Mouse (Mus musculus) forebrain, embryonic 14.5 days (tissue): Measurements from ENCODE around the gene Scrg1. TPM values are rescaled to one million over a fixed set of nuclear protein-coding genes. Genes with fewer than 3 reads are reported as not detected.
"Not testable (repeated sequence)": the region's sequence is repeated elsewhere in the genome, so short reads cannot be mapped to it uniquely, and the experiment has no call there.

ENCODE experiments used
- ATAC-seq: fragments of 200-750 bp; cut with Nextera tagmentation; 2 replicates; pipeline ENCODE4 v1.8.0; 2017; ENCODE audit warnings: mild to moderate bottlenecking, moderate library complexity
- DNase-seq: peaks from one replicate; pipeline ENCODE4 v3.0.0-alpha.2; 2015; ENCODE audit warnings: low spot score
- H3K27ac ChIP-seq: fragments of 300-500 bp; sonication (generic); 2 replicates; pipeline ENCODE4 v1.5.1; 2014; ENCODE audit warnings: low read depth, mild to moderate bottlenecking, control low read depth, low read length, moderate library complexity
- H3K27me3 ChIP-seq: fragments of 300-500 bp; sonication (generic); replicated peaks from 2 replicates; pipeline ENCODE4 v1.6.1; 2014; ENCODE audit warnings: low read length, control low read depth, mixed read lengths; ENCODE audit not compliant: control insufficient read depth, insufficient read depth
- H3K36me3 ChIP-seq: fragments of 300-500 bp; sonication (generic); 2 replicates; pipeline ENCODE4 v1.6.1; 2014; ENCODE audit warnings: low read length, control low read depth; ENCODE audit not compliant: control insufficient read depth, insufficient read depth
- H3K4me1 ChIP-seq: fragments of 300-500 bp; sonication (generic); 2 replicates; pipeline ENCODE4 v1.6.1; 2014; ENCODE audit warnings: antibody characterized with exemption, low read length, control low read depth; ENCODE audit not compliant: control insufficient read depth, insufficient read depth
- H3K4me2 ChIP-seq: fragments of 300-500 bp; sonication (generic); 2 replicates; pipeline ENCODE4 v1.6.1; 2014; ENCODE audit warnings: mild to moderate bottlenecking, control low read depth, low read length
- H3K4me3 ChIP-seq: fragments of 300-500 bp; sonication (generic); 2 replicates; pipeline ENCODE4 v1.5.1; 2014; ENCODE audit warnings: low read depth, low read length, control low read depth
- H3K9ac ChIP-seq: fragments of 300-500 bp; sonication (generic); 2 replicates; pipeline ENCODE4 v1.6.1; 2014; ENCODE audit warnings: mild to moderate bottlenecking, low read length, control low read depth, moderate library complexity
- H3K9me3 ChIP-seq: fragments of 300-500 bp; sonication (generic); replicated peaks from 2 replicates; pipeline ENCODE4 v1.6.1; 2016; ENCODE audit warnings: low read length, control low read depth, mixed read lengths; ENCODE audit not compliant: control insufficient read depth
- WGBS: fragments of 180-500 bp; shearing (Covaris S2); extraction: QIAGEN DNeasy Blood & Tissue Kit; methylation state at CpG from one replicate; pipeline ENCODE4 v1.1.7; 2014; 5-methylcytosine and 5-hydroxymethylcytosine counted together
- polyA plus RNA-seq: library from polyadenylated mRNA; unstranded; fragments of >200 nt; fragmentation: Nextera tagmentation; extraction: Ambion mirVana; gene quantifications from 2 replicates; pipeline ENCODE4 v1.2.1, GENCODE M21; 2014

The Scrg1 gene
- polyA plus RNA-seq, 1 experiment from 2014 or later: 6.9 TPM

GRCm38 (mm10) chr8:57507556-57508063 is 51.9 kb downstream of the Scrg1 start:
- ATAC-seq: no peak
- Histone ChIP-seq H3K36me3 (no peaks in the 10 kb centered on the region), H3K4me1 (no peaks in the 10 kb centered on the region), H3K4me3 (no peak overlapping the region), H3K27ac (no peak overlapping the region), H3K27me3 (no peaks in the 10 kb centered on the region), H3K9me3 (no peaks in the 10 kb centered on the region), H3K9ac (no peak overlapping the region), H3K4me2 (no peak overlapping the region)
- no peak for DNase-seq
- WGBS: 80% methylated on average over 4 of the region's 4 CpGs

GRCm38 (mm10) chr8:57508657-57509056 is 52.9 kb downstream of the Scrg1 start:
- 92% methylated on average over 4 of the region's 4 CpGs for WGBS
- no peak for ATAC-seq
- H3K4me1 ChIP-seq: no peaks in the 10 kb centered on the region

GRCm38 (mm10) chr8:57510791-57511315 is 55.1 kb downstream of the Scrg1 start:
- Histone ChIP-seq H3K27ac (peak overlapping the region; percentile 80), H3K4me1 (no peaks in the 10 kb centered on the region), H3K4me2 (peak overlapping the region; percentile 96), H3K9ac (peak overlapping the region; percentile 78), H3K9me3 (no peaks in the 10 kb centered on the region), H3K36me3 (peaks cover 14% of the 10 kb centered on the region; the same call in 1 of the 2 replicates), H3K27me3 (no peaks in the 10 kb centered on the region), H3K4me3 (peak overlapping the region; percentile 86)
- no peak for DNase-seq
- 1% methylated on average over 31 of the region's 31 CpGs for WGBS
- no peak for ATAC-seq

More at GRCm38 (mm10) chr8:57508657-57509056, 52.9 kb downstream of the Scrg1 start:
- Histone ChIP-seq H3K4me3 (no peak overlapping the region), H3K9me3 (no peaks in the 10 kb centered on the region), H3K36me3 (peaks cover 5% of the 10 kb centered on the region; the same call in 1 of the 2 replicates), H3K4me2 (no peak overlapping the region), H3K9ac (no peak overlapping the region), H3K27me3 (no peaks in the 10 kb centered on the region), H3K27ac (no peak overlapping the region)
- no peak for DNase-seq

- Histone ChIP-seq H3K4me1 (no peaks in the 10 kb centered on the region), H3K27me3 (no peaks in the 10 kb centered on the region), H3K36me3 (peaks cover 20% of the 10 kb centered on the region; the same call in 1 of the 2 replicates), H3K4me2 (peak within 1 kb of the TSS; percentile 96), H3K27ac (peak within 1 kb of the TSS; percentile 98), H3K9ac (peak within 1 kb of the TSS; percentile 99), H3K4me3 (peak within 1 kb of the TSS; percentile 86), H3K9me3 (no peaks in the 10 kb centered on the region)
- DNase-seq (peak; percentile 100), ATAC-seq (peak; percentile 100)
- under 1% methylated on average over 63 of the region's 63 CpGs for WGBS
These were observed 55.8 kb downstream of the Scrg1 start, which contains the start of gene Hmgb2 for GRCm38 (mm10) chr8:57511316-57512118. TSS of gene Hmgb2 (plus strand) at chr8:57511907.

- ATAC-seq: peak; percentile 47
- WGBS: under 1% methylated on average over 49 of the region's 96 CpGs
These were observed 56.7 kb downstream of the Scrg1 start for GRCm38 (mm10) chr8:57512141-57513056.

GRCm38 (mm10) chr8:57513178-57513661 is 57.5 kb downstream of the Scrg1 start:
- WGBS: 13% methylated on average over 10 of the region's 10 CpGs
- Histone ChIP-seq H3K4me2 (peak overlapping the region; percentile 96), H3K27ac (0 out of 2 replicates have a peak overlapping the region, but pooled peaks have one; percentile 98), H3K9ac (peak overlapping the region; percentile 99), H3K4me3 (peak overlapping the region; percentile 86), H3K36me3 (peaks cover 28% of the 10 kb centered on the region; the same call in 1 of the 2 replicates)
- not testable (repeated sequence) for H3K9me3 ChIP-seq, H3K4me1 ChIP-seq, DNase-seq, H3K27me3 ChIP-seq, ATAC-seq

More at GRCm38 (mm10) chr8:57512141-57513056, 56.7 kb downstream of the Scrg1 start:
- Histone ChIP-seq H3K4me1 (no peaks in the 10 kb centered on the region), H3K9ac (peak overlapping the region; percentile 99), H3K4me3 (peak overlapping the region; percentile 86), H3K4me2 (peak overlapping the region; percentile 96), H3K27ac (peak overlapping the region; percentile 98), H3K36me3 (peaks cover 23% of the 10 kb centered on the region; the same call in 1 of the 2 replicates), H3K27me3 (no peaks in the 10 kb centered on the region), H3K9me3 (no peaks in the 10 kb centered on the region)
- peak; percentile 54 for DNase-seq

- not testable (repeated sequence) for ATAC-seq, H3K9ac ChIP-seq, H3K9me3 ChIP-seq, H3K27ac ChIP-seq, H3K4me3 ChIP-seq, H3K27me3 ChIP-seq, DNase-seq, H3K4me2 ChIP-seq, H3K4me1 ChIP-seq
- peaks cover 28% of the 10 kb centered on the region; the same call in 1 of the 2 replicates for H3K36me3 ChIP-seq
- 94% methylated on average over 4 of the region's 5 CpGs for WGBS
These were observed 61.0 kb downstream of the Scrg1 start for GRCm38 (mm10) chr8:57516685-57517084.

- Histone ChIP-seq H3K27ac (no peak overlapping the region), H3K36me3 (peaks cover 28% of the 10 kb centered on the region; the same call in 1 of the 2 replicates), H3K9ac (no peak overlapping the region), H3K4me3 (no peak overlapping the region), H3K9me3 (no peaks in the 10 kb centered on the region), H3K27me3 (no peaks in the 10 kb centered on the region), H3K4me1 (no peaks in the 10 kb centered on the region), H3K4me2 (no peak overlapping the region)
- 88% methylated on average over 3 of the region's 3 CpGs for WGBS
- no peak for DNase-seq
- ATAC-seq: no peak
These were observed 62.0 kb downstream of the Scrg1 start for GRCm38 (mm10) chr8:57517723-57518122.
